Mouse (Mus musculus): ENCODE data around the gene Ctnnd2.

Ctnnd2 gene

GRCm38 (mm10) chr15:30240881-30241280 lies 68.5 kb downstream of the Ctnnd2 start:
- no peak for DNase-seq (ENCODE audit: low read depth, low spot score)

- DNase-seq (ENCODE audit: low read depth, low spot score): no peak
Measured at GRCm38 (mm10) chr15:30268822-30269221, 96.4 kb downstream of the Ctnnd2 start.

- no peak for DNase-seq (ENCODE audit: low read depth, low spot score)
Measured at GRCm38 (mm10) chr15:30271141-30271572, 98.8 kb downstream of the Ctnnd2 start.

- no peak for DNase-seq (ENCODE audit: low read depth, low spot score)
Measured at GRCm38 (mm10) chr15:30272326-30272725, 99.9 kb downstream of the Ctnnd2 start.

GRCm38 (mm10) chr15:30275721-30276120 lies 103.3 kb downstream of the Ctnnd2 start:
- no peak for DNase-seq (ENCODE audit: low read depth, low spot score)

GRCm38 (mm10) chr15:30276691-30277090 lies 104.3 kb downstream of the Ctnnd2 start:
- DNase-seq (ENCODE audit: low read depth, low spot score): no peak

- DNase-seq (ENCODE audit: low read depth, low spot score): no peak
Measured at GRCm38 (mm10) chr15:30278610-30279009, 106.2 kb downstream of the Ctnnd2 start.

- DNase-seq (ENCODE audit: low read depth, low spot score): no peak
Measured at GRCm38 (mm10) chr15:30285572-30286244, 113.3 kb downstream of the Ctnnd2 start.

- no peak for DNase-seq (ENCODE audit: low read depth, low spot score)
Measured at GRCm38 (mm10) chr15:30286245-30286642, 113.9 kb downstream of the Ctnnd2 start.

- peak; percentile 1 for DNase-seq (ENCODE audit: low read depth, low spot score)
Measured at GRCm38 (mm10) chr15:30302824-30303223, 130.4 kb downstream of the Ctnnd2 start.

GRCm38 (mm10) chr15:30306437-30306836 lies 134.0 kb downstream of the Ctnnd2 start:
- DNase-seq (ENCODE audit: low read depth, low spot score): no peak

GRCm38 (mm10) chr15:30322543-30322942 lies 150.2 kb downstream of the Ctnnd2 start:
- DNase-seq (ENCODE audit: low read depth, low spot score): no peak

- DNase-seq (ENCODE audit: low read depth, low spot score): no peak
Measured at GRCm38 (mm10) chr15:30333336-30334310, 161.2 kb downstream of the Ctnnd2 start.

GRCm38 (mm10) chr15:30338585-30339197 lies 166.3 kb downstream of the Ctnnd2 start:
- DNase-seq (ENCODE audit: low read depth, low spot score): no peak

GRCm38 (mm10) chr15:30345754-30346153 lies 173.4 kb downstream of the Ctnnd2 start:
- DNase-seq (ENCODE audit: low read depth, low spot score): no peak

- DNase-seq (ENCODE audit: low read depth, low spot score): no peak
Measured at GRCm38 (mm10) chr15:30364491-30364890, 192.1 kb downstream of the Ctnnd2 start.

- DNase-seq (ENCODE audit: low read depth, low spot score): no peak
Measured at GRCm38 (mm10) chr15:30369997-30370396, 197.6 kb downstream of the Ctnnd2 start.

- no peak for DNase-seq (ENCODE audit: low read depth, low spot score)
Measured at GRCm38 (mm10) chr15:30371151-30371550, 198.8 kb downstream of the Ctnnd2 start.

- DNase-seq (ENCODE audit: low read depth, low spot score): no peak
Measured at GRCm38 (mm10) chr15:30373654-30374215, 201.3 kb downstream of the Ctnnd2 start.

GRCm38 (mm10) chr15:30374907-30375306 lies 202.5 kb downstream of the Ctnnd2 start:
- no peak for DNase-seq (ENCODE audit: low read depth, low spot score)

- DNase-seq (ENCODE audit: low read depth, low spot score): no peak
Measured at GRCm38 (mm10) chr15:30383075-30383842, 210.9 kb downstream of the Ctnnd2 start.
